In the genomic region with DNA sequence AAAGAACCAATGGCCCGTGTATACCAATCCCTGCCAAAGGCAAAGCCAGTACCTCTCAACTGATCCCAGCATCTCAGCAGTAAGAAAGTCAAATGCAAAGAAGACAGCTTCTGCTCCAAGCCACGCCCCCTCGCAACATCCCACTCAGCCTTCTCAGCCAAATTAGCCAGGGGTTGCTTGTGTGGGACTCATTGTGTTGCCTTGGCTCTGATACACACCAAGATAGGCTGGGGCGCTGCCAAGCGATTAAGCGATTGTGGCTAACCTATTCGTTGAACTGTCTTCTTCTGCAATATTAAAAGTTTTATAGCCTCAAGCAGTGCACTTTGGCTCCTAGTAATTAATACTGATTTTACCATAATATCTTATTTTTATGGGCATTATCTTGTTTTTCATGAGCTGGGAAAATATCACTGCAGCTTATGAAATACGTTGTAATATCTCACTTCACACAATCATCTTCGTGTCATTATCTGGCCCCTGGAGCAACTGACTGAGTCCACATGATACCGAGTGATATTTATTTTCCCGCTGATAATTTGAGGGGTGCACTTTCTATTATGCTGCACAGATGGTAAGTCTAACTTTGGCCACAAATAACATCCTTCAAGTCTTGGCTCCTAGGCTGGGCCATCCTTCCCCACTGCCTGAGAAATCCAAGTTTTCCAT, we compare ENCODE assay signal across 24 mouse cellular contexts.
DNase-seq lines count a peak whose midpoint lies in the region; ATAC-seq and TF ChIP-seq lines count a peak whose summit lies in the region.
"Had no signal": no experiment of that assay in that cellular context is flagged by ENCODE, and none has a peak within 500 bp of the region (broad histone marks: within the 10 kb centered on the region; RNA-seq: fewer than 3 reads in every experiment).

No protein-coding gene starts in this region.

- no peak overlapping the region for H3K4me2 ChIP-seq in forebrain, postnatal 0 days (ENCODE audit: low read depth)
- no peak overlapping the region for H3K4me2 ChIP-seq in lung, embryonic 14.5 days
- H3K4me2 ChIP-seq: embryonic facial prominence, embryonic 15.5 days; hindbrain, embryonic 13.5 days; limb, embryonic 15.5 days had no signal

- H3K9ac ChIP-seq in forebrain, postnatal 0 days = no peak overlapping the region
- no peak overlapping the region for H3K9ac ChIP-seq in lung, embryonic 14.5 days
- H3K9ac ChIP-seq: embryonic facial prominence, embryonic 15.5 days; hindbrain, embryonic 13.5 days; limb, embryonic 15.5 days; liver, embryonic 14.5 days had no signal

- no peaks in the 10 kb centered on the region for H3K27me3 ChIP-seq in forebrain, postnatal 0 days (ENCODE audit: insufficient read depth, low read length)
- H3K27me3 ChIP-seq in forebrain, embryonic 10.5 days (ENCODE audit: poor library complexity, severe bottlenecking) = no peaks in the 10 kb centered on the region
- no peaks in the 10 kb centered on the region for H3K27me3 ChIP-seq in lung, embryonic 14.5 days (ENCODE audit: insufficient read depth, low read length)
- H3K27me3 ChIP-seq: embryonic facial prominence, embryonic 15.5 days; limb, embryonic 15.5 days had no signal

- H3K4me1 ChIP-seq in forebrain, postnatal 0 days (ENCODE audit: insufficient read depth) = no peaks in the 10 kb centered on the region
- no peaks in the 10 kb centered on the region for H3K4me1 ChIP-seq in forebrain, embryonic 10.5 days
- H3K4me1 ChIP-seq in lung, embryonic 14.5 days (ENCODE audit: insufficient read depth) = no peaks in the 10 kb centered on the region
- H3K4me1 ChIP-seq: embryonic facial prominence, embryonic 15.5 days; hindbrain, embryonic 13.5 days; limb, embryonic 15.5 days had no signal

- ATAC-seq in forebrain, postnatal 0 days = no peak
- no peak for ATAC-seq in lung, embryonic 14.5 days (ENCODE audit: insufficient read depth)
- ATAC-seq: inflammation-experienced regulatory T-cells, adult 6 months; Patski had no signal

- no peaks in the 10 kb centered on the region for H3K9me3 ChIP-seq in forebrain, postnatal 0 days (ENCODE audit: low read length)
- no peaks in the 10 kb centered on the region for H3K9me3 ChIP-seq in forebrain, embryonic 10.5 days
- no peaks in the 10 kb centered on the region for H3K9me3 ChIP-seq in lung, embryonic 14.5 days (ENCODE audit: low read depth, low read length)
- H3K9me3 ChIP-seq: embryonic facial prominence, embryonic 15.5 days; hindbrain, embryonic 13.5 days; limb, embryonic 15.5 days had no signal

- DNase-seq in forebrain, postnatal 0 days = peak; percentile 22
- no peak for DNase-seq in forebrain, embryonic 10.5 days (ENCODE audit: extremely low spot score, low spot score)
- DNase-seq in lung, embryonic 14.5 days = peak; percentile 12
- DNase-seq in lung, postnatal 10 days = no peak
- peak; percentile 9 for DNase-seq in urinary bladder, postnatal 14 days (ENCODE audit: low spot score)
- no peak for DNase-seq in urinary bladder, postnatal 25 days (ENCODE audit: low spot score)
- no peak for DNase-seq in adrenal gland, adult (ENCODE audit: inconsistent age in 2 of 2, low spot score in 1 of 2)
- DNase-seq: adrenal gland, adult 2 months; cerebellum, adult 18-20 months; gastrocnemius, postnatal 36 days; kidney, adult 8-10 months; layer of hippocampus, adult 9-11 months; retina, postnatal 1 day; thymus, adult 2 months; thymus, postnatal 4 days had no signal

- 66% methylated on average over 11 of the region's 11 CpGs for WGBS in forebrain, postnatal 0 days
- WGBS in forebrain, embryonic 10.5 days = 93% methylated on average over 11 of the region's 11 CpGs
- 72% methylated on average over 11 of the region's 11 CpGs for WGBS in lung, embryonic 14.5 days

- no peaks in the 10 kb centered on the region for H3K36me3 ChIP-seq in forebrain, postnatal 0 days (ENCODE audit: insufficient read depth)
- no peaks in the 10 kb centered on the region for H3K36me3 ChIP-seq in forebrain, embryonic 10.5 days (replicated peaks)
- H3K36me3 ChIP-seq in lung, embryonic 14.5 days (ENCODE audit: insufficient read depth) = no peaks in the 10 kb centered on the region
- H3K36me3 ChIP-seq: embryonic facial prominence, embryonic 15.5 days; hindbrain, embryonic 13.5 days; limb, embryonic 15.5 days had no signal

- no peak overlapping the region for H3K4me3 ChIP-seq in forebrain, postnatal 0 days (ENCODE audit: low read depth, low read length)
- no peak overlapping the region for H3K4me3 ChIP-seq in forebrain, embryonic 10.5 days
- no peak overlapping the region for H3K4me3 ChIP-seq in lung, embryonic 14.5 days (ENCODE audit: low read depth, low read length)
- H3K4me3 ChIP-seq: embryonic facial prominence, embryonic 15.5 days; hindbrain, embryonic 13.5 days; left cerebral cortex, adult 2 months; limb, embryonic 15.5 days had no signal

- no peak overlapping the region for H3K27ac ChIP-seq in forebrain, postnatal 0 days (ENCODE audit: low read depth, low read length)
- H3K27ac ChIP-seq in forebrain, embryonic 10.5 days = no peak overlapping the region
- no peak overlapping the region for H3K27ac ChIP-seq in lung, embryonic 14.5 days (ENCODE audit: low read depth)
- H3K27ac ChIP-seq: embryonic facial prominence, embryonic 15.5 days; hindbrain, embryonic 13.5 days; left cerebral cortex, adult 2 months; limb, embryonic 15.5 days; liver, embryonic 14.5 days; macrophage; stomach, postnatal 0 days had no signal

- no peak for TF ChIP-seq CTCF in forebrain, postnatal 0 days (IDR thresholded peaks at IDR 0.05; ENCODE audit: low read depth)
- no peak for TF ChIP-seq CTCF in lung, embryonic 14.5 days (IDR thresholded peaks at IDR 0.05; ENCODE audit: low read depth)

Comparison
In these comparisons a context has a peak if more than half of its experiments do, and no peak if none do; other contexts are left out.
1. DNase-seq: peak in forebrain, postnatal 0 days (single experiment), lung, embryonic 14.5 days (single experiment) and urinary bladder, postnatal 14 days (single experiment); none in forebrain, embryonic 10.5 days (single experiment), lung, postnatal 10 days (single experiment), urinary bladder, postnatal 25 days (single experiment) and adrenal gland, adult (0 of 2).